Mouse (Mus musculus) intestine, embryonic 16.5 days (tissue): ENCODE measurements around the gene Pea15a. TPM values are rescaled to one million over a fixed set of nuclear protein-coding genes. Genes with fewer than 3 reads are reported as not detected.

Experiments
- ATAC-seq: fragments of 200-750 bp; cut with Nextera tagmentation; 2 replicates; pipeline ENCODE4 v1.8.0; 2017; ENCODE audit warnings: moderate TSS enrichment, moderate library complexity
- H3K27ac ChIP-seq: fragments of 300-500 bp; sonication (generic); 2 replicates; pipeline ENCODE4 v1.5.1; 2014; ENCODE audit warnings: mild to moderate bottlenecking, low read length
- H3K27me3 ChIP-seq: fragments of 300-500 bp; sonication (generic); replicated peaks from 2 replicates; pipeline ENCODE4 v1.6.1; 2014; ENCODE audit warnings: low read length, control low read depth, mixed read lengths; ENCODE audit not compliant: control insufficient read depth, insufficient read depth
- H3K36me3 ChIP-seq: fragments of 300-500 bp; sonication (generic); 2 replicates; pipeline ENCODE4 v1.6.1; 2014; ENCODE audit warnings: low read length, control low read depth; ENCODE audit not compliant: control insufficient read depth, insufficient read depth
- H3K4me1 ChIP-seq: fragments of 300-500 bp; sonication (generic); 2 replicates; pipeline ENCODE4 v1.6.1; 2014; ENCODE audit warnings: low read length, control low read depth, mixed read lengths; ENCODE audit not compliant: control insufficient read depth, insufficient read depth
- H3K4me2 ChIP-seq: fragments of 300-500 bp; sonication (generic); 2 replicates; pipeline ENCODE4 v1.6.1; 2014; ENCODE audit warnings: low read depth, low read length, control low read depth
- H3K4me3 ChIP-seq: fragments of 300-500 bp; sonication (generic); 2 replicates; pipeline ENCODE4 v1.5.1; 2014; ENCODE audit warnings: mild to moderate bottlenecking, low read length
- H3K9ac ChIP-seq: fragments of 300-500 bp; sonication (generic); 2 replicates; pipeline ENCODE4 v1.6.1; 2014; ENCODE audit warnings: low read depth, low read length
- H3K9me3 ChIP-seq: fragments of 300-500 bp; sonication (generic); 2 replicates; pipeline ENCODE4 v1.6.1; 2016; ENCODE audit warnings: low read length, control low read depth; ENCODE audit not compliant: control insufficient read depth
- WGBS: fragments of 180-500 bp; shearing (Covaris S2); extraction: QIAGEN DNeasy Blood & Tissue Kit; methylation state at CpG from one replicate; pipeline ENCODE4 v1.1.7; 2014; 5-methylcytosine and 5-hydroxymethylcytosine counted together
- polyA plus RNA-seq: library from polyadenylated mRNA; unstranded; fragments of >200 nt; fragmentation: Nextera tagmentation; extraction: Ambion mirVana; gene quantifications from 2 replicates; pipeline ENCODE4 v1.2.1, GENCODE M21; 2015

Pea15a gene
- polyA plus RNA-seq, 1 experiment from 2014 or later = 81.3 TPM

- H3K4me3 ChIP-seq = peak overlapping the region; percentile 76
- H3K9me3 ChIP-seq = no peaks in the 10 kb centered on the region
- H3K27ac ChIP-seq = peak overlapping the region; percentile 90
- 0% methylated on average over 40 of the region's 40 CpGs for WGBS
- peaks cover 9% of the 10 kb centered on the region; the same call in 1 of the 2 replicates for H3K36me3 ChIP-seq
- H3K27me3 ChIP-seq = no peaks in the 10 kb centered on the region
- H3K4me1 ChIP-seq = peaks cover 6% of the 10 kb centered on the region; the same call in 1 of the 2 replicates
- ATAC-seq = peak; percentile 69
- peak overlapping the region; percentile 93 for H3K9ac ChIP-seq
- peak overlapping the region; percentile 66 for H3K4me2 ChIP-seq
Observed at GRCm38 (mm10) chr1:172148279-172148954, 58.2 kb downstream of the Pea15a start.

- Histone ChIP-seq H3K4me1 (peaks cover 9% of the 10 kb centered on the region; the same call in 1 of the 2 replicates), H3K4me3 (peak within 1 kb of the TSS; percentile 76), H3K9me3 (no peaks in the 10 kb centered on the region), H3K27ac (peak within 1 kb of the TSS; percentile 90), H3K27me3 (no peaks in the 10 kb centered on the region), H3K9ac (peak within 1 kb of the TSS; percentile 93), H3K36me3 (peaks cover 9% of the 10 kb centered on the region; the same call in 1 of the 2 replicates), H3K4me2 (peak within 1 kb of the TSS; percentile 66)
- ATAC-seq = peak; percentile 99
- 0% methylated on average over 41 of the region's 42 CpGs for WGBS
Observed at GRCm38 (mm10) chr1:172147835-172148278, 58.7 kb downstream of the Pea15a start, which contains the start of gene Dcaf8. Dcaf8 (plus strand) TSS chr1:172148084.

Other genes starting within 250 kb of the Pea15a start
- 6.1 and 6.8 TPM in 2 replicates for gene Vangl2, start 178.4 kb downstream of the Pea15a start, polyA plus RNA-seq
- gene Nhlh1, start 149.2 kb downstream of the Pea15a start, polyA plus RNA-seq = 0.09 TPM in 1 of 2 replicates, not detected in the other
- 204 and 218 TPM in 2 replicates for gene Copa, start 124.3 kb downstream of the Pea15a start, polyA plus RNA-seq
- gene Ncstn, start 124.0 kb downstream of the Pea15a start, polyA plus RNA-seq = 159 TPM in 2 replicates
- gene Pex19, start 80.0 kb downstream of the Pea15a start, polyA plus RNA-seq = 161 TPM in 2 replicates
- 93.2 and 102 TPM in 2 replicates for gene Dcaf8, start 58.7 kb downstream of the Pea15a start, polyA plus RNA-seq
- gene Casq1, start 13.1 kb upstream of the Pea15a start, polyA plus RNA-seq = 24.1 and 24.6 TPM in 2 replicates
- not detected in 2 replicates for gene Atp1a4, start 51.6 kb upstream of the Pea15a start, polyA plus RNA-seq
- gene Igsf8, start 54.8 kb upstream of the Pea15a start, polyA plus RNA-seq = 43.1 and 45.2 TPM in 2 replicates
- gene Atp1a2, start 91.3 kb upstream of the Pea15a start, polyA plus RNA-seq = 3.1 and 3.2 TPM in 2 replicates
- not detected in 2 replicates for gene Kcnj9, start 122.5 kb upstream of the Pea15a start, polyA plus RNA-seq
- gene Kcnj10, start 134.4 kb upstream of the Pea15a start, polyA plus RNA-seq = 0.07 and 0.10 TPM in 2 replicates
- 5.0 and 5.6 TPM in 2 replicates for gene Pigm, start 169.7 kb upstream of the Pea15a start, polyA plus RNA-seq